Mouse (Mus musculus) T-helper 1 cell (primary cell): ENCODE measurements around the gene Hps4.
"Not testable (repeated sequence)": the region's sequence is repeated elsewhere in the genome, so short reads cannot be mapped to it uniquely, and the experiment has no call there.

Experiments used
- in situ Hi-C: fragments of 300-600 bp; cut with MboI, MseI; formaldehyde crosslinking; loops from one replicate; pipeline ENCODE4 v1.15.1; 2025; ENCODE audit warnings: high pct_unique_total_duplicates

The Hps4 gene

GRCm38 (mm10) chr5:112394779-112395443 is 52.0 kb downstream of the Hps4 start, which contains the start of gene Asphd2:
Asphd2 (minus strand) TSS chr5:112394866.
- in situ Hi-C loops, result no loop called here

- in situ Hi-C loops, result no loop called here
Observed at GRCm38 (mm10) chr5:112396066-112396465, 53.2 kb downstream of the Hps4 start.

DNA sequence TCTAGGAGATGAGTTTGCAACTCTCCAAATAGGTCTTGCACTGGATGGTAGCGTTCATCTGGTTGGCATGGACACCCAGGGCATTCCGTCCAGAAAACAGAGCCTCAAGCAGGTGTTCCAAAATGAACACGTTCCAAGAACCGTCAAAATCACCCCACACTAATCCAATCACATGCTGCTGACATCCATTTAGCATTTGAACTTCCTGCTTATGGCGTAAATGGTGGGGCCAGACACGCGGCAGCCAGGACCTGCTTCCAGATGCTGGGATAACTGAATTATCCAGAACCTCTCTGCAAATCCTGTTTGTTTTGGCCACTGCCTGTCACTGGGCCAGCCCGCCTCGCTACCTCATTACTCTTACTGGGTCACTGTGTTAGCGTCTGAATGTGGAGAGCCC is 56.4 kb downstream of the Hps4 start:
- in situ Hi-C loops, result no loop called here

DNA sequence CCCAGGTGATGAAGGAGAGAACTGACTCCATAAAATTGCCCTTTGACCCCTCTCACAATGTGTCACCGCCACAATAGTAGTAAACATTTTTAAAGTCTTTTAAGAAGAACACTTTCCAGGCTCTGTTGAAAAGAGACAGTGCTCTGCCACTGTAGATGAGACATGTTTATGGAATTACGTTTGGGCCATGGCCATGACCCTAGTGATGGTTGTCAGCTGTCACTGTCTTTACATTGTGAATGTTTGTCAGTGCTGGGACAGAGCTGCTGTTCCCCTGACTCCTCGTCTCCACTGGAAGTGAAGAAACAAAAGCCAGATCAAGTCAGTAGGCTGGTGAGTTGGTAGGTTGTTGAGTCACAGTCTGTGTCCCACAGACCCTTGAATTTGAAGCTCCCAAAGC is 59.6 kb downstream of the Hps4 start:
- in situ Hi-C loops, result no loop called here

GRCm38 (mm10) chr5:112406017-112406416 is 63.1 kb downstream of the Hps4 start:
- in situ Hi-C loops, result no loop called here

- in situ Hi-C loops, result no loop called here
Observed at GRCm38 (mm10) chr5:112409274-112409673, 66.4 kb downstream of the Hps4 start.

DNA sequence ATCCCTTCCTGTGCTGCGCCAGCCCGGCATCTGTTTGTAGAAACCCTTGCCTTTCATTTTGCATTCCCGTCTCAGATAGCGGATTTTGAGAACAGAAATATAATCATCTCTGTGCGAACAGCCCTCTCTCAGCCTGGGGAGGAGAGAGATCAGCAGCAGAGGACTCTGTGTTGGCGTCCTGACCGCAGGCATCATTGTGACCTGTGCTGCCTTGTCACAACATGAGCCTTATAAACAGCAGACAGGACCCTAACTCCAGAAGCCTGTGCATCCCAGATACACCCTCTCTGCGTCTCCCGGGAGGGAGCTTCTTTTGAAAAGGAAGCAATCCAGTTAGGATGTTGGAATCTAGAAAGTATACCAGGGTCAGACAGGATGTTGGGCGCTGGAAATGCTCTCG is 68.2 kb downstream of the Hps4 start:
- in situ Hi-C loops, result no loop called here

GRCm38 (mm10) chr5:112411514-112412335 is 68.8 kb downstream of the Hps4 start:
- in situ Hi-C loops, result no loop called here

GRCm38 (mm10) chr5:112412781-112413180 is 69.9 kb downstream of the Hps4 start:
- in situ Hi-C loops, result not testable (repeated sequence)

DNA sequence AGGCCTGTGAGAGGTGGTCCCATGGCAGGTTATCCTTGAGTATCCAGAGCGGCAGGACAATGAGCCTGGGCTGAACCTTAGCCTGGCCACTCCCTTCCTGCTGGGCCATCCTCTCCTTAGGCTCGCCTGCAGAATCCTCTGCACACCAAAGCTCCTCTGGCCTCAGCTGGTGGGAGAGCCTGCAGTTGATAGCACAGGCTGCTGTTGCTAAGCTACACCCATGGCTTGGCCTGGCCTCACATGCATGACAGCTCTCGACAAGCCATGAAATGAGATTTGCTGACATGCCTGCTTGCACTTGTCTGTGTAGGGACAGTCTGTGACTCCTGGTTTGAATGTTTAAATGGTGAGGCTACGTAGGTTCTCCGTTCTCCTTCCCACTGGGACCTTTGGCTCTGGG is 73.8 kb downstream of the Hps4 start:
- in situ Hi-C loops, result no loop called here

- in situ Hi-C loops, result no loop called here
Observed at GRCm38 (mm10) chr5:112418023-112418422, 75.1 kb downstream of the Hps4 start.

DNA sequence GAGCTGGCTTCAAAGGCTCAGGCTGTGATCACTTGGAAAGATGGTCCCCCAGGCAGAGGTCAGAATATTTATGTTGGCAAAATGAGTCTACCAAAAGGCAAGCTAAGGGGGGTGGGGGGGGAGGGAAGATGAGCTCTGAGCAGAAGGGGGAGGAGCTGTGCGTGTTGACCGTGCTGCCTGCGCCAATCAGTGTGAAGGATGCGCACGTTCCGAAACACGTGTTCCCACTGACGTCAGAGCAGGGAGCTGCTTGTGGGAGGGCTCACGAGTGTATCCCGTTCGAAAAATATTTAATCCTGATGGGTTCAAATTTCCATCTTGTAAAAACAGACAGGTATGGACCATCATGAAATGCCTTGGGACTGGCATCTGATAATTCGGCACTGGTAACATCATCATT is 76.7 kb downstream of the Hps4 start:
- in situ Hi-C loops, result no loop called here

DNA sequence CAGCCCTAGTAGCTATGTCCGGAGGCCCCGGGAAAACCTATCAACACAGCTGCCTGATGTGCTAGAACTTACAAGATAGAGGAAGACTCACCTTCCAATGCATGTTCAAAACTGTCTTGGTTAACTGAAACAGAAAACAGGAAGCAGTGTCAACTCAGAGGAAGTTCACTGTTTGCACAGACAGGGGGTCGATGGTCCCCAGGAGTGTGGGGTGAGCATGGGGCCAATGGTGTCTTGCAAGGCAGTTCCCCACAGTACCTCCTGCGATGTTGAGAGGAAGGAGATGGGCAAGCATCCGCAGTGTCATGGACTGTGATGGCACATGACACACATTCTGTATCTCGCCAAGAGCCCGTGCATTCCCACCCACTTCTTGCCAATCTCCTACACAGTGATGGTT is 83.8 kb downstream of the Hps4 start:
- in situ Hi-C loops, result no loop called here

GRCm38 (mm10) chr5:112427283-112427682 is 84.4 kb downstream of the Hps4 start:
- in situ Hi-C loops, result no loop called here
